Mouse (Mus musculus) lung, embryonic 15.5 days (tissue): ENCODE data around the gene Rbm26. TPM values are rescaled to one million over a fixed set of nuclear protein-coding genes. Genes with fewer than 3 reads are reported as not detected.

Experiments
- polyA plus RNA-seq: library from polyadenylated mRNA; unstranded; fragments of >200 nt; fragmentation: Nextera tagmentation; extraction: Ambion mirVana; gene quantifications from 2 replicates; pipeline ENCODE4 v1.2.1, GENCODE M21; 2015

Gene Rbm26
- polyA plus RNA-seq, 1 experiment from 2014 or later, result 30.0 TPM

Other genes with a start within 250 kb of the Rbm26 start
- gene Ndfip2, start 81.2 kb upstream of the Rbm26 start, polyA plus RNA-seq, result 58.4 and 65.0 TPM in 2 replicates